8 mouse cellular contexts compared by ENCODE assay signal in genomic region chr7:100855795-100856573, GRCm38 (mm10). TPM values are rescaled to one million over a fixed set of nuclear protein-coding genes. Genes with fewer than 3 reads are reported as not detected.
DNase-seq lines count a peak whose midpoint lies in the region; TF ChIP-seq lines count a peak whose summit lies in the region.

No protein-coding gene starts in this region.

- TF ChIP-seq POLR2A in cerebellum, adult 2 months (IDR thresholded peaks at IDR 0.05; ENCODE audit: borderline replicate concordance, insufficient read depth, low read length): no peak

- peaks cover 9% of the 10 kb centered on the region for H3K4me1 ChIP-seq in cerebellum, adult 2 months (ENCODE audit: control insufficient read depth, insufficient read depth, low read length)

- H3K4me3 ChIP-seq in cerebellum, adult 2 months (replicated peaks; ENCODE audit: insufficient read depth, low read depth, low read length): no peak overlapping the region

- TF ChIP-seq CTCF in cerebellum, adult 2 months (IDR thresholded peaks at IDR 0.05; ENCODE audit: borderline replicate concordance, insufficient read depth, low read depth, low read length): no peak

- intact Hi-C loops in heart, postnatal 10 days (cut with DNase I): no loop called here

- H3K27ac ChIP-seq in cerebellum, adult 2 months (ENCODE audit: insufficient read depth, low read length): no peak overlapping the region

- peak; percentile 77 for DNase-seq in layer of hippocampus, adult 9-11 months
- no peak for DNase-seq in layer of hippocampus, adult 11-12 months (ENCODE audit: low spot score)
- peak; percentile 53 for DNase-seq in heart, postnatal 10 days
- DNase-seq in lung, adult 18-20 months: peak; percentile 69 to 70
- peak; percentile 81 to 86 for DNase-seq in spleen, postnatal 4 days (ENCODE audit: low spot score in 2 of 2)
- DNase-seq in cerebellum, adult 2 months: no peak
- no peak for DNase-seq in cerebellum, adult 9-11 months
- DNase-seq in right cerebral cortex, adult 18-20 months: no peak

- H3K27me3 ChIP-seq in cerebellum, adult 2 months (ENCODE audit: control insufficient read depth, insufficient read depth, low read length): no peaks in the 10 kb centered on the region

- 83% methylated on average over 5 of the region's 5 CpGs for WGBS in cerebellum, adult 2 months

RNA-seq across cellular contexts. Expression of gene Relt, which starts 7.3 kb away (rescaled TPM):
- total RNA-seq in heart, postnatal 10 days (2021): 1 to 10 TPM; 4.0 to 4.6 TPM
- polyA plus RNA-seq in cerebellum, adult 2 months (2012; rRNA removed): 24.8 and 29.2 TPM in 2 replicates

Comparison
In these comparisons a context has a peak if more than half of its experiments do, and no peak if none do; other contexts are left out.
1. DNase-seq: peak in layer of hippocampus, adult 9-11 months (single experiment), heart, postnatal 10 days (2 of 2), lung, adult 18-20 months (2 of 2) and spleen, postnatal 4 days (2 of 2); none in layer of hippocampus, adult 11-12 months (single experiment), cerebellum, adult 2 months (0 of 2), cerebellum, adult 9-11 months (single experiment) and right cerebral cortex, adult 18-20 months (single experiment).